Mouse (Mus musculus) embryonic facial prominence, embryonic 12.5 days (tissue): ENCODE measurements around the gene Tigd3. TPM values are rescaled to one million over a fixed set of nuclear protein-coding genes. Genes with fewer than 3 reads are reported as not detected.
"Not testable (repeated sequence)": the region's sequence is repeated elsewhere in the genome, so short reads cannot be mapped to it uniquely, and the experiment has no call there.

Source experiments
- ATAC-seq: fragments of 200-750 bp; cut with Nextera tagmentation; 2 replicates; pipeline ENCODE4 v1.8.0; 2017; ENCODE audit not compliant: insufficient number of reproducible peaks, insufficient read depth, low FRiP score, low TSS enrichment
- H3K27ac ChIP-seq: fragments of 300-500 bp; sonication (generic); 2 replicates; pipeline ENCODE4 v1.5.1; 2016; ENCODE audit warnings: mild to moderate bottlenecking
- H3K27me3 ChIP-seq: fragments of 300-500 bp; sonication (generic); 2 replicates; pipeline ENCODE4 v1.6.1; 2016; ENCODE audit warnings: mild to moderate bottlenecking, moderate library complexity
- H3K36me3 ChIP-seq: fragments of 300-500 bp; sonication (generic); 2 replicates; pipeline ENCODE4 v1.6.1; 2016; ENCODE audit warnings: mild to moderate bottlenecking
- H3K4me1 ChIP-seq: fragments of 300-500 bp; sonication (generic); 2 replicates; pipeline ENCODE4 v1.6.1; 2016
- H3K4me2 ChIP-seq: fragments of 300-500 bp; sonication (generic); replicated peaks from 2 replicates; pipeline ENCODE4 v1.6.1; 2016; ENCODE audit warnings: mild to moderate bottlenecking, moderate library complexity
- H3K4me3 ChIP-seq: fragments of 300-500 bp; sonication (generic); 2 replicates; pipeline ENCODE4 v1.5.1; 2016; ENCODE audit warnings: mild to moderate bottlenecking
- H3K9ac ChIP-seq: fragments of 300-500 bp; sonication (generic); 2 replicates; pipeline ENCODE4 v1.6.1; 2016; ENCODE audit warnings: mild to moderate bottlenecking, moderate library complexity
- H3K9me3 ChIP-seq: fragments of 300-500 bp; sonication (generic); 2 replicates; pipeline ENCODE4 v1.6.1; 2016; ENCODE audit warnings: mild to moderate bottlenecking, moderate library complexity
- WGBS: fragments of 180-500 bp; shearing (Covaris S2); methylation state at CpG from one replicate; pipeline ENCODE4 v1.1.7; 2016; 5-methylcytosine and 5-hydroxymethylcytosine counted together
- polyA plus RNA-seq: library from polyadenylated mRNA; unstranded; fragments of >200 nt; fragmentation: Nextera tagmentation; extraction: Ambion mirVana; gene quantifications from 2 replicates; pipeline ENCODE4 v1.2.1, GENCODE M21; 2016

The Tigd3 gene
- polyA plus RNA-seq, 1 experiment from 2014 or later: 6.3 TPM

DNA sequence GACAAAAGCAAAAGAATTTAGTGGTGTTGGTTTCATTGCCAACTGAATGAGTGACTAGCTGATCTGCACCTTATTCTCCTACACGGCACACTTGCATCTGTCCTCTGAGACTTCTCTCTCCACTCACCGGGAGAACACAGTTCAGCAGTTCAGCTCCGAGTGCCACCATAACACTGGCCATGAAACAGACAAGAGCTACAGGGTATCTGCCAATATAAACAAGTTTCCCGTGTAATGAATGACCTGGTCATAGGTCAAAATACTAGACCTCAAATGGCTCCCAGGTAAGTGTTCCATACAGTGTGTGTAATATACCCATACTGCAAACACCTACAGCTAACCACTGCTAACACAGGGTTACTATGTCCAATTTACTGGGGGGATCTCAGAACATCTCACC is 4.7 kb downstream of the Tigd3 start:
- no peaks in the 10 kb centered on the region for H3K9me3 ChIP-seq
- H3K9ac ChIP-seq: no peak overlapping the region
- H3K4me3 ChIP-seq: no peak overlapping the region
- WGBS: 70% methylated on average over 4 of the region's 4 CpGs
- peaks cover 10% of the 10 kb centered on the region for H3K4me1 ChIP-seq
- H3K36me3 ChIP-seq: no peaks in the 10 kb centered on the region
- ATAC-seq: no peak
- H3K4me2 ChIP-seq: no peak overlapping the region
- no peaks in the 10 kb centered on the region for H3K27me3 ChIP-seq
- H3K27ac ChIP-seq: no peak overlapping the region

GRCm38 (mm10) chr19:5887234-5887815 is 6.6 kb downstream of the Tigd3 start:
- H3K9me3 ChIP-seq: no peaks in the 10 kb centered on the region
- 77% methylated on average over 3 of the region's 3 CpGs for WGBS
- no peaks in the 10 kb centered on the region for H3K36me3 ChIP-seq
- ATAC-seq: no peak
- no peak overlapping the region for H3K27ac ChIP-seq
- no peak overlapping the region for H3K4me3 ChIP-seq
- no peaks in the 10 kb centered on the region for H3K4me1 ChIP-seq
- no peak overlapping the region for H3K9ac ChIP-seq
- H3K4me2 ChIP-seq: no peak overlapping the region
- H3K27me3 ChIP-seq: no peaks in the 10 kb centered on the region

DNA sequence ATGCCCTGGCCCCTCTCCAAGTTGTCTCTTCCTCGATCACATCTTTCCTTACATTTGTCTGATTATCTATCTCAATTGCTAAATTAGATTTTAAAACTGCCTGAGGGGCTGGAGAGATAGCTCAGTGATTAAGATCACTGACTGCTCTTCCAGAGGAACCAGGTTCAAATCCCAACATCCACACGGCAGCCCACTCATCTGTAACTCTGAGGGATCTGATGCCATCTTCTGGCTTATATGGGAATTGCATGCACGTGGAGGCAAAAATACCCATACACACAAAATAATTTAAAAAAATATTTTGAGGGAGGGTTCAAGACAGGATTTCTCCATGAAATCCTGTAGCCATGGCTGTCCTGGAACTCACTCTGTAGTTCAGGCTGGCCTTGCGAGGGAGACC is 8.1 kb downstream of the Tigd3 start:
- H3K27me3 ChIP-seq: no peaks in the 10 kb centered on the region
- no peaks in the 10 kb centered on the region for H3K9me3 ChIP-seq
- H3K4me2 ChIP-seq: no peak overlapping the region
- no peaks in the 10 kb centered on the region for H3K4me1 ChIP-seq
- no peak overlapping the region for H3K27ac ChIP-seq
- WGBS: 54% methylated on average over 4 of the region's 4 CpGs
- H3K9ac ChIP-seq: no peak overlapping the region
- H3K36me3 ChIP-seq: no peaks in the 10 kb centered on the region
- H3K4me3 ChIP-seq: no peak overlapping the region
- no peak for ATAC-seq

GRCm38 (mm10) chr19:5883935-5884334 is 10.0 kb downstream of the Tigd3 start:
- H3K4me1 ChIP-seq: no peaks in the 10 kb centered on the region
- no peak overlapping the region for H3K27ac ChIP-seq
- no peaks in the 10 kb centered on the region for H3K27me3 ChIP-seq
- H3K9ac ChIP-seq: no peak overlapping the region
- no peak overlapping the region for H3K4me2 ChIP-seq
- WGBS: 48% methylated on average over 1 of the region's 1 CpGs
- H3K4me3 ChIP-seq: no peak overlapping the region
- no peak for ATAC-seq
- no peaks in the 10 kb centered on the region for H3K9me3 ChIP-seq
- no peaks in the 10 kb centered on the region for H3K36me3 ChIP-seq

- ATAC-seq, H3K36me3 ChIP-seq, H3K27me3 ChIP-seq, H3K4me3 ChIP-seq, H3K4me2 ChIP-seq, H3K9me3 ChIP-seq, H3K27ac ChIP-seq, H3K9ac ChIP-seq, H3K4me1 ChIP-seq: not testable (repeated sequence)
- WGBS: 83% methylated on average over 5 of the region's 5 CpGs
Observed at GRCm38 (mm10) chr19:5882079-5882478, 11.9 kb downstream of the Tigd3 start.

- no peak for ATAC-seq
- 93% methylated on average over 6 of the region's 6 CpGs for WGBS
- Histone ChIP-seq H3K9ac (no peak overlapping the region), H3K9me3 (no peaks in the 10 kb centered on the region), H3K36me3 (no peaks in the 10 kb centered on the region), H3K4me1 (no peaks in the 10 kb centered on the region), H3K4me3 (no peak overlapping the region), H3K27ac (no peak overlapping the region), H3K4me2 (no peak overlapping the region), H3K27me3 (no peaks in the 10 kb centered on the region)
Observed at GRCm38 (mm10) chr19:5881155-5881554, 12.8 kb downstream of the Tigd3 start.

- H3K27me3 ChIP-seq: no peaks in the 10 kb centered on the region
- H3K27ac ChIP-seq: no peak overlapping the region
- 93% methylated on average over 7 of the region's 7 CpGs for WGBS
- no peaks in the 10 kb centered on the region for H3K36me3 ChIP-seq
- no peak overlapping the region for H3K4me3 ChIP-seq
- no peaks in the 10 kb centered on the region; the same call in 1 of the 2 replicates for H3K4me1 ChIP-seq
- no peak for ATAC-seq
- no peak overlapping the region for H3K9ac ChIP-seq
- no peaks in the 10 kb centered on the region for H3K9me3 ChIP-seq
- no peak overlapping the region for H3K4me2 ChIP-seq
Observed at GRCm38 (mm10) chr19:5879735-5880134, 14.2 kb downstream of the Tigd3 start.

GRCm38 (mm10) chr19:5878916-5879315 is 15.0 kb downstream of the Tigd3 start:
- 74% methylated on average over 3 of the region's 3 CpGs for WGBS
- Histone ChIP-seq H3K9ac (no peak overlapping the region), H3K36me3 (no peaks in the 10 kb centered on the region), H3K4me1 (peaks cover 7% of the 10 kb centered on the region), H3K4me3 (no peak overlapping the region), H3K27ac (no peak overlapping the region), H3K27me3 (no peaks in the 10 kb centered on the region), H3K9me3 (no peaks in the 10 kb centered on the region), H3K4me2 (no peak overlapping the region)
- ATAC-seq: no peak

DNA sequence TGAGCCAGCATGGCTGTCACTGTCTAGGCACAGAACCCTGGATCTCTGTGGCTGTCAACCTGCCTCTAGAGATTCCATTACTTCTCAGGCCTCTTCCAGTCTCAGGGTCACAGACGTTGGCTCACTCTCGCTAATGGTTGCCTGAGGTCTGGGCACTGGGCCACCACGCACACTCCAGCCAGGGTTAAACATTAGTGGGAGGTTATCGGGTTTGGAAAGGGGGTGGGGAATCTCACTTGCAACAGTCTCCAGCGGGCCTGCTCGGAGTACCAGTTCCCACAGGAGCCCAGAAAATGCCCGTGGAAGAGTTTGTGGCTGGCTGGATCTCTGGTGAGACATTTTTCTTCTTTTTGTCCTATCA is 15.6 kb downstream of the Tigd3 start:
- no peak overlapping the region for H3K9ac ChIP-seq
- WGBS: 81% methylated on average over 7 of the region's 7 CpGs
- no peaks in the 10 kb centered on the region for H3K27me3 ChIP-seq
- no peak for ATAC-seq
- H3K36me3 ChIP-seq: no peaks in the 10 kb centered on the region
- H3K4me3 ChIP-seq: no peak overlapping the region
- H3K27ac ChIP-seq: 0 out of 2 replicates have a peak overlapping the region, but pooled peaks have one; percentile 56
- H3K9me3 ChIP-seq: no peaks in the 10 kb centered on the region
- H3K4me1 ChIP-seq: peaks cover 12% of the 10 kb centered on the region
- H3K4me2 ChIP-seq: peak overlapping the region; percentile 23; the same call in 1 of the 2 replicates

DNA sequence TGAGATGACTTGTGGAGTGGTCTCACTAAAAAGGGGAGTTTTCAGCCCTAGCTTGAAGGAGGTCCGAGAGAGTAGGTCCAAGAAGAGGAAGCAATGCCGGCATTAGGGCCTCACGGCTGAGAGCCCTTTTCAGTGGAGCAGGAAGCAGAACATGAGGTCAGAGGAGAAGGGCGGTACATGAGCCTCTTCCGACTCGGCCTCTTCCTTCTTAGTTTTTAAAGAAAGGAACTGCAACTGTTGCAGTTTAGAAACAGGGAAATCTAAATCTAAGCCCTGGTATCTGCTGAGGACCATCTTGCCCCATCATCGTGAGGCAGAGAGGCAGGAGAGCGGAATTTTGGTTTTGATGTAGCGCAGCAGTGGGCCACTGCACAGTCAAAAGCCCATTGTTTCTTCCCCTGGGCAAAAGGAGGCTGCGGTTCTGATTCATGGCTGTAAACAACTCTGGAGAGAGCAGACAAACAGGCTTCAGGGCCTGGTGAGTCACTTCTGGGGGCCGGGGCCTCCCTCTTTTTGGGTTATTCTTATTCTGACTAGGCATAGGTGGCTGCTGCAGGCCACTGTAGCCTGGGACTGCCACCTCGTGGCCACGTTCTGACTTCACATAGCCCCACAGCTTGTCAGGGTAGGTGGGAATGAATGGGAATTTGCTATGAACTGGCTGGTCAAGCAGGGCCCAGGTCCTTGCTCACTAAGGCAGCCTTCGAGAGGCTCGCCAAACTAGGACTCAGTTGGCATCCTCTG is 16.2 kb downstream of the Tigd3 start, which contains the start of gene Slc25a45:
Gene Slc25a45, plus strand, starts transcription at position 191 of the 744 bp plus-strand sequence.
- Histone ChIP-seq H3K27ac (peak within 1 kb of the TSS; percentile 56; the same call in 1 of the 2 replicates), H3K9ac (peak within 1 kb of the TSS; percentile 37; the same call in 1 of the 2 replicates), H3K27me3 (no peaks in the 10 kb centered on the region), H3K9me3 (no peaks in the 10 kb centered on the region), H3K4me3 (no peak within 1 kb of the TSS), H3K4me2 (peak within 1 kb of the TSS; percentile 23; the same call in 1 of the 2 replicates), H3K36me3 (peaks cover 3% of the 10 kb centered on the region), H3K4me1 (peaks cover 12% of the 10 kb centered on the region)
- ATAC-seq: no peak
- 41% methylated on average over 15 of the region's 15 CpGs for WGBS

DNA sequence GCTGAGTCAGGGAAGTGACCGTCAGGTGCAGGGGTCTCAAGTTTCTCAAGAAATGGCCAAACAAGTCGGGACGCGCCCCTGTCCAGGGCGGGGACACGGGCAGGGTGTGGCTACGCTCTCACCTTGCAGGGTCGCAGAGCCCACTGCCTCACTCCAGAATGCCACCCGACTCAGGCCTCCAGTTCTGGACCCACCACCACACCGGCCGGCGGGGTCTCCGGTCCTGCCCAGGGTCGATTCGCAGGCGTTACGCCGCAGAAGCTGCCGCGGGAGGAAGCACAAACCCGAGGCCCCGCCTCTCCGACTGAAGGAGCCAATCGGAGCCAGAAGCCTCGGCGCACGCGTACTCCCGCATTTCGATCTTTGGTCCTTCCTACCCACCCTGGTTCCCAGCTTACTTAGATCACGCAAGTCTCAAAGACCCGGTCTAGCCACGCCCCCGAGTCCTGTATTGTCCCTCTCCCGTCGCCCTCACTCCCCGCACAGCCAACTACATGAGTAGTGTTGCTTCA is 18.9 kb downstream of the Tigd3 start, which contains the start of gene Frmd8:
Gene Frmd8, minus strand, starts transcription at position 306 of the 512 bp plus-strand sequence.
- no peaks in the 10 kb centered on the region for H3K9me3 ChIP-seq
- ATAC-seq: peak; percentile 79
- H3K9ac ChIP-seq: peak within 1 kb of the TSS; percentile 60
- peak within 1 kb of the TSS; percentile 88 for H3K4me2 ChIP-seq
- H3K4me3 ChIP-seq: peak within 1 kb of the TSS; percentile 52
- H3K27ac ChIP-seq: no peak within 1 kb of the TSS
- under 1% methylated on average over 37 of the region's 37 CpGs for WGBS
- peaks cover 26% of the 10 kb centered on the region for H3K4me1 ChIP-seq
- H3K27me3 ChIP-seq: no peaks in the 10 kb centered on the region
- peaks cover 7% of the 10 kb centered on the region for H3K36me3 ChIP-seq
